Comparison of ENCODE assay signal across 8 mouse cellular contexts in genomic region chr9:22188025-22188611, GRCm38 (mm10). TPM values are rescaled to one million over a fixed set of nuclear protein-coding genes. Genes with fewer than 3 reads are reported as not detected.
DNase-seq lines count a peak whose midpoint lies in the region; ATAC-seq and TF ChIP-seq lines count a peak whose summit lies in the region.

Zfp872 (plus strand) TSS chr9:22188090.

- H3K27ac ChIP-seq in hindbrain, postnatal 0 days: peak within 1 kb of the TSS; percentile 20; the same call in 1 of the 2 replicates
- H3K27ac ChIP-seq in limb, embryonic 13.5 days: no peak within 1 kb of the TSS
- H3K27ac ChIP-seq in midbrain, embryonic 15.5 days: no peak within 1 kb of the TSS

- H3K9ac ChIP-seq in hindbrain, postnatal 0 days (replicated peaks; ENCODE audit: low read length): peak within 1 kb of the TSS; percentile 43
- H3K9ac ChIP-seq in limb, embryonic 13.5 days: peak within 1 kb of the TSS; percentile 63
- peak within 1 kb of the TSS; percentile 56 for H3K9ac ChIP-seq in midbrain, embryonic 15.5 days

- no peaks in the 10 kb centered on the region for H3K36me3 ChIP-seq in hindbrain, postnatal 0 days (ENCODE audit: insufficient read depth, low read length)
- no peaks in the 10 kb centered on the region for H3K36me3 ChIP-seq in limb, embryonic 13.5 days
- H3K36me3 ChIP-seq in midbrain, embryonic 15.5 days (replicated peaks): no peaks in the 10 kb centered on the region

- 12% methylated on average over 43 of the region's 43 CpGs for WGBS in hindbrain, postnatal 0 days
- WGBS in limb, embryonic 13.5 days: 18% methylated on average over 42 of the region's 43 CpGs
- 21% methylated on average over 38 of the region's 43 CpGs for WGBS in midbrain, embryonic 15.5 days

- peak within 1 kb of the TSS; percentile 40 for H3K4me3 ChIP-seq in hindbrain, postnatal 0 days (ENCODE audit: low read length)
- H3K4me3 ChIP-seq in limb, embryonic 13.5 days: peak within 1 kb of the TSS; percentile 48
- H3K4me3 ChIP-seq in midbrain, embryonic 15.5 days: peak within 1 kb of the TSS; percentile 48

- no peaks in the 10 kb centered on the region for H3K4me1 ChIP-seq in hindbrain, postnatal 0 days (ENCODE audit: insufficient read depth, low read length)
- no peaks in the 10 kb centered on the region for H3K4me1 ChIP-seq in limb, embryonic 13.5 days
- H3K4me1 ChIP-seq in midbrain, embryonic 15.5 days: peaks cover 5% of the 10 kb centered on the region; the same call in 1 of the 2 replicates

- H3K27me3 ChIP-seq in hindbrain, postnatal 0 days (ENCODE audit: insufficient read depth, low read length): no peaks in the 10 kb centered on the region
- H3K27me3 ChIP-seq in limb, embryonic 13.5 days: peaks cover 6% of the 10 kb centered on the region
- no peaks in the 10 kb centered on the region for H3K27me3 ChIP-seq in midbrain, embryonic 15.5 days (replicated peaks)

- TF ChIP-seq CTCF in hindbrain, postnatal 0 days (IDR thresholded peaks at IDR 0.05; ENCODE audit: low read depth): no peak

- H3K9me3 ChIP-seq in hindbrain, postnatal 0 days (ENCODE audit: low read length): no peaks in the 10 kb centered on the region
- H3K9me3 ChIP-seq in limb, embryonic 13.5 days: peaks cover 13% of the 10 kb centered on the region
- no peaks in the 10 kb centered on the region for H3K9me3 ChIP-seq in midbrain, embryonic 15.5 days

- H3K4me2 ChIP-seq in hindbrain, postnatal 0 days (ENCODE audit: low read depth, low read length): peak within 1 kb of the TSS; percentile 65
- peak within 1 kb of the TSS; percentile 73 for H3K4me2 ChIP-seq in limb, embryonic 13.5 days (replicated peaks)
- peak within 1 kb of the TSS; percentile 84 for H3K4me2 ChIP-seq in midbrain, embryonic 15.5 days

- ATAC-seq in hindbrain, postnatal 0 days: peak; percentile 96
- ATAC-seq in limb, embryonic 13.5 days (ENCODE audit: low FRiP score, low read depth): peak; percentile 83
- peak; percentile 92 for ATAC-seq in midbrain, embryonic 15.5 days (replicated peaks)

- DNase-seq in adrenal gland, postnatal 25 days: peak; percentile 76
- peak; percentile 80 to 83 for DNase-seq in cerebellum, postnatal 36 days
- DNase-seq in gastrocnemius, postnatal 25 days: peak; percentile 19
- peak; percentile 77 for DNase-seq in hindbrain, postnatal 0 days (ENCODE audit: low spot score)
- DNase-seq in telencephalon, adult 2 months (ENCODE audit: low read depth, low spot score): peak; percentile 18
- no peak for DNase-seq in c-Kit-positive CD71-positive TER-119-positive erythroid progenitor cells, embryonic 14.5 days (ENCODE audit: low spot score)

RNA-seq across cellular contexts. Expression of gene Zfp872, which starts in this region (rescaled TPM):
- total RNA-seq in adrenal gland, postnatal 25 days (2021): 2.4 and 3.2 TPM in 2 replicates
- under 1 TPM in 1 of 2 experiments, not detected in 1; 0.11 TPM for total RNA-seq in gastrocnemius, postnatal 25 days (2021)
- total RNA-seq in hindbrain, postnatal 0 days (2014; rRNA removed): 0.26 TPM in 1 of 2 replicates, not detected in the other
- 0.24 and 0.33 TPM in 2 replicates for polyA plus RNA-seq in hindbrain, postnatal 0 days (2015; fragmentation: Nextera tagmentation; extraction: Ambion mirVana)
- 0.06 and 0.11 TPM in 2 replicates for polyA plus RNA-seq in limb, embryonic 13.5 days (2015; fragmentation: Nextera tagmentation; extraction: Ambion mirVana)
- 0.41 and 0.48 TPM in 2 replicates for polyA plus RNA-seq in midbrain, embryonic 15.5 days (2015; fragmentation: Nextera tagmentation; extraction: Ambion mirVana)

Comparison
In these comparisons a context has a peak if more than half of its experiments do, and no peak if none do; other contexts are left out.
1. Peak in DNase-seq in gastrocnemius, postnatal 25 days; RNA of the gene not detected or under 1 TPM.
2. Peak in DNase-seq, ATAC-seq, H3K4me3 ChIP-seq, H3K27ac ChIP-seq, H3K9ac ChIP-seq and H3K4me2 ChIP-seq in hindbrain, postnatal 0 days; RNA of the gene not detected or under 1 TPM.
3. Peak in ATAC-seq, H3K4me3 ChIP-seq, H3K9ac ChIP-seq and H3K4me2 ChIP-seq in limb, embryonic 13.5 days; RNA of the gene not detected or under 1 TPM.
4. Peak in ATAC-seq, H3K4me3 ChIP-seq, H3K9ac ChIP-seq and H3K4me2 ChIP-seq in midbrain, embryonic 15.5 days; RNA of the gene not detected or under 1 TPM.